Mouse (Mus musculus): ENCODE results near the gene Olfr1134. TPM values are rescaled to one million over a fixed set of nuclear protein-coding genes. Genes with fewer than 3 reads are reported as not detected.
"Not testable (repeated sequence)": the region's sequence is repeated elsewhere in the genome, so short reads cannot be mapped to it uniquely, and the experiment has no call there.

Olfr1134 gene
- polyA plus RNA-seq (2015; fragmentation: Nextera tagmentation; extraction: Ambion mirVana) = not detected in 2 replicates

GRCm38 (mm10) chr2:87658360-87658759 is at the start of gene Olfr1134:
Gene Olfr1134, minus strand, starts transcription at chr2:87658460.
- H3K4me2 ChIP-seq (ENCODE audit: low read depth, low read length) = no peak within 1 kb of the TSS
- H3K4me3 ChIP-seq (ENCODE audit: low read length) = no peak within 1 kb of the TSS
- no peaks in the 10 kb centered on the region for H3K4me1 ChIP-seq (replicated peaks; ENCODE audit: control insufficient read depth, insufficient read depth, low read length)
- H3K27me3 ChIP-seq (ENCODE audit: control insufficient read depth, insufficient read depth, low read depth, low read length) = no peaks in the 10 kb centered on the region
- H3K9ac ChIP-seq (ENCODE audit: low read length) = no peak within 1 kb of the TSS
- no peaks in the 10 kb centered on the region for H3K36me3 ChIP-seq (ENCODE audit: control insufficient read depth, insufficient read depth, low read length)
- no peaks in the 10 kb centered on the region for H3K9me3 ChIP-seq (ENCODE audit: control insufficient read depth, low read length)
- no peak within 1 kb of the TSS for H3K27ac ChIP-seq (ENCODE audit: low read length)
- ATAC-seq (ENCODE audit: low read depth) = no peak
- WGBS = 69% methylated on average over 2 of the region's 2 CpGs

DNA sequence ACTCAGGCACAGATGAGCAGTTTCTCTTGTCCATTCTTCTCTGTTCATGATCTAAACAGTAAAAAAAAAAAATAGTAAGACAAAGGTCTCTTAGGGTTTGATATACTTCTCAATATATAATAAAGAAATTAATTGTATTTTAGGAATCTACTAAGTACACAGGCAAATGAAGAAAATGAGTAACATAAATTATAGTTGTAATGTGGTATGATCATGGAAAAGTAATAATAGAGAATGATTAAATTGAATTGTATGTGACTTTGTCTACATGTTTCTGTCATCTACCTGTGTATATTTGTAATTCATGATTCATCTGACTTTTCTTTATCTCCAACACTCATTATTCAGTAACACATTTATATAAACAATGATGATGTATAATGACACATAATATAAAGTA is 35.6 kb upstream of the Olfr1134 start, which contains the start of gene Olfr1136:
Olfr1136 (minus strand) TSS at position 101 of the 400 bp plus-strand sequence.
- Histone ChIP-seq H3K27ac (ENCODE audit: low read length) (no peak within 1 kb of the TSS), H3K36me3 (ENCODE audit: control insufficient read depth, insufficient read depth, low read length) (no peaks in the 10 kb centered on the region), H3K9me3 (ENCODE audit: control insufficient read depth, low read length) (no peaks in the 10 kb centered on the region), H3K9ac (ENCODE audit: low read length) (no peak within 1 kb of the TSS), H3K4me1 (replicated peaks; ENCODE audit: control insufficient read depth, insufficient read depth, low read length) (no peaks in the 10 kb centered on the region), H3K4me3 (ENCODE audit: low read length) (no peak within 1 kb of the TSS), H3K27me3 (ENCODE audit: control insufficient read depth, insufficient read depth, low read depth, low read length) (no peaks in the 10 kb centered on the region), H3K4me2 (ENCODE audit: low read depth, low read length) (no peak within 1 kb of the TSS)
- ATAC-seq (ENCODE audit: low read depth) = no peak

DNA sequence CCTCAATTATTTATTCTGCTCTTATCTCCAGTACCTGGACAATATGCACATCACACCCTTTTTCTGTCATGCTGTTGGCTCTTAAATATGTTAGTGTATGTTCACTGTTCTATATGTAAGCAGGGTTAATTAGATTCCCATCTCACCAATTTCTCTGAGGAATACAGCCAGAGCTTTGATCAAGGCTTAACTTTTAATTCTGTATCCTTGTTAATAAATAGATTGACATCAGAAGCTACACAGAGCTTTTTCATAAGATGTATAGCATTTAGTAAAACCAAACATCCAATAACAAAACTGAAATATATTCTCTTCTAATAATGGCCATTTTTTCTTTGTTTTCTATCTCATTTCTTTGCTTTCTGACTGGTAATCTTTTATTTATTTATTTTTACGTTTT is 15.3 kb upstream of the Olfr1134 start, which contains the start of gene Olfr1135:
Olfr1135 (minus strand) TSS at position 101 of the 400 bp plus-strand sequence.
- H3K27me3 ChIP-seq (ENCODE audit: control insufficient read depth, insufficient read depth, low read depth, low read length) = no peaks in the 10 kb centered on the region
- no peak within 1 kb of the TSS for H3K4me2 ChIP-seq (ENCODE audit: low read depth, low read length)
- H3K9me3 ChIP-seq (ENCODE audit: control insufficient read depth, low read length) = no peaks in the 10 kb centered on the region
- no peak within 1 kb of the TSS for H3K27ac ChIP-seq (ENCODE audit: low read length)
- no peak within 1 kb of the TSS for H3K4me3 ChIP-seq (ENCODE audit: low read length)
- no peaks in the 10 kb centered on the region for H3K4me1 ChIP-seq (replicated peaks; ENCODE audit: control insufficient read depth, insufficient read depth, low read length)
- no peak within 1 kb of the TSS for H3K9ac ChIP-seq (ENCODE audit: low read length)
- WGBS = 10% methylated on average over 1 of the region's 1 CpGs
- H3K36me3 ChIP-seq (ENCODE audit: control insufficient read depth, insufficient read depth, low read length) = no peaks in the 10 kb centered on the region
- no peak for ATAC-seq (ENCODE audit: low read depth)

- Histone ChIP-seq H3K4me3 (ENCODE audit: low read length) (no peak within 1 kb of the TSS), H3K4me2 (ENCODE audit: low read depth, low read length) (no peak within 1 kb of the TSS), H3K36me3 (ENCODE audit: control insufficient read depth, insufficient read depth, low read length) (no peaks in the 10 kb centered on the region), H3K27me3 (ENCODE audit: control insufficient read depth, insufficient read depth, low read depth, low read length) (no peaks in the 10 kb centered on the region), H3K9me3 (ENCODE audit: control insufficient read depth, low read length) (no peaks in the 10 kb centered on the region), H3K27ac (ENCODE audit: low read length) (no peak within 1 kb of the TSS), H3K9ac (ENCODE audit: low read length) (no peak within 1 kb of the TSS), H3K4me1 (replicated peaks; ENCODE audit: control insufficient read depth, insufficient read depth, low read length) (no peaks in the 10 kb centered on the region)
- no peak for ATAC-seq (ENCODE audit: low read depth)
These were observed 11.0 kb downstream of the Olfr1134 start, which contains the start of gene Olfr1133 for GRCm38 (mm10) chr2:87647274-87647673. Gene Olfr1133, minus strand, starts transcription at chr2:87647374.

- H3K27ac ChIP-seq (ENCODE audit: low read length) = no peak overlapping the region
- no peaks in the 10 kb centered on the region for H3K4me1 ChIP-seq (replicated peaks; ENCODE audit: control insufficient read depth, insufficient read depth, low read length)
- no peak overlapping the region for H3K4me2 ChIP-seq (ENCODE audit: low read depth, low read length)
- H3K27me3 ChIP-seq (ENCODE audit: control insufficient read depth, insufficient read depth, low read depth, low read length) = no peaks in the 10 kb centered on the region
- H3K36me3 ChIP-seq (ENCODE audit: control insufficient read depth, insufficient read depth, low read length) = no peaks in the 10 kb centered on the region
- H3K9me3 ChIP-seq (ENCODE audit: control insufficient read depth, low read length) = no peaks in the 10 kb centered on the region
- no peak overlapping the region for H3K9ac ChIP-seq (ENCODE audit: low read length)
- no peak overlapping the region for H3K4me3 ChIP-seq (ENCODE audit: low read length)
- ATAC-seq (ENCODE audit: low read depth) = no peak
These were observed 15.8 kb downstream of the Olfr1134 start for GRCm38 (mm10) chr2:87642441-87642840.

GRCm38 (mm10) chr2:87637435-87637834 is 20.8 kb downstream of the Olfr1134 start, which contains the start of gene Olfr1132:
Gene Olfr1132, minus strand, starts transcription at chr2:87637535.
- Histone ChIP-seq H3K4me3 (ENCODE audit: low read length) (no peak within 1 kb of the TSS), H3K4me2 (ENCODE audit: low read depth, low read length) (no peak within 1 kb of the TSS), H3K4me1 (replicated peaks; ENCODE audit: control insufficient read depth, insufficient read depth, low read length) (no peaks in the 10 kb centered on the region), H3K9ac (ENCODE audit: low read length) (no peak within 1 kb of the TSS), H3K27me3 (ENCODE audit: control insufficient read depth, insufficient read depth, low read depth, low read length) (no peaks in the 10 kb centered on the region), H3K9me3 (ENCODE audit: control insufficient read depth, low read length) (no peaks in the 10 kb centered on the region), H3K36me3 (ENCODE audit: control insufficient read depth, insufficient read depth, low read length) (no peaks in the 10 kb centered on the region), H3K27ac (ENCODE audit: low read length) (no peak within 1 kb of the TSS)
- ATAC-seq (ENCODE audit: low read depth) = no peak

GRCm38 (mm10) chr2:87626804-87627203 is 31.5 kb downstream of the Olfr1134 start, which contains the start of gene Olfr1131:
Gene Olfr1131, plus strand, starts transcription at chr2:87627104.
- H3K4me3 ChIP-seq (ENCODE audit: low read length) = no peak within 1 kb of the TSS
- no peak within 1 kb of the TSS for H3K4me2 ChIP-seq (ENCODE audit: low read depth, low read length)
- no peak for ATAC-seq (ENCODE audit: low read depth)
- H3K9me3 ChIP-seq (ENCODE audit: control insufficient read depth, low read length) = no peaks in the 10 kb centered on the region
- H3K27me3 ChIP-seq (ENCODE audit: control insufficient read depth, insufficient read depth, low read depth, low read length) = no peaks in the 10 kb centered on the region
- H3K36me3 ChIP-seq (ENCODE audit: control insufficient read depth, insufficient read depth, low read length) = no peaks in the 10 kb centered on the region
- H3K9ac ChIP-seq (ENCODE audit: low read length) = no peak within 1 kb of the TSS
- no peak within 1 kb of the TSS for H3K27ac ChIP-seq (ENCODE audit: low read length)
- H3K4me1 ChIP-seq (replicated peaks; ENCODE audit: control insufficient read depth, insufficient read depth, low read length) = no peaks in the 10 kb centered on the region
- 68% methylated on average over 3 of the region's 3 CpGs for WGBS

GRCm38 (mm10) chr2:87605912-87606311 is 52.3 kb downstream of the Olfr1134 start, which contains the start of gene Olfr1130:
Gene Olfr1130, plus strand, starts transcription at chr2:87606212.
- H3K27me3 ChIP-seq (ENCODE audit: control insufficient read depth, insufficient read depth, low read depth, low read length); H3K4me1 ChIP-seq (replicated peaks; ENCODE audit: control insufficient read depth, insufficient read depth, low read length); H3K4me2 ChIP-seq (ENCODE audit: low read depth, low read length); H3K9me3 ChIP-seq (ENCODE audit: control insufficient read depth, low read length); H3K36me3 ChIP-seq (ENCODE audit: control insufficient read depth, insufficient read depth, low read length); H3K9ac ChIP-seq (ENCODE audit: low read length); H3K4me3 ChIP-seq (ENCODE audit: low read length); H3K27ac ChIP-seq (ENCODE audit: low read length); ATAC-seq (ENCODE audit: low read depth): not testable (repeated sequence)

Measured in lung, embryonic 16.5 days (tissue).